Mouse (Mus musculus): ENCODE data around the gene Scml4.

Scml4 gene

DNA sequence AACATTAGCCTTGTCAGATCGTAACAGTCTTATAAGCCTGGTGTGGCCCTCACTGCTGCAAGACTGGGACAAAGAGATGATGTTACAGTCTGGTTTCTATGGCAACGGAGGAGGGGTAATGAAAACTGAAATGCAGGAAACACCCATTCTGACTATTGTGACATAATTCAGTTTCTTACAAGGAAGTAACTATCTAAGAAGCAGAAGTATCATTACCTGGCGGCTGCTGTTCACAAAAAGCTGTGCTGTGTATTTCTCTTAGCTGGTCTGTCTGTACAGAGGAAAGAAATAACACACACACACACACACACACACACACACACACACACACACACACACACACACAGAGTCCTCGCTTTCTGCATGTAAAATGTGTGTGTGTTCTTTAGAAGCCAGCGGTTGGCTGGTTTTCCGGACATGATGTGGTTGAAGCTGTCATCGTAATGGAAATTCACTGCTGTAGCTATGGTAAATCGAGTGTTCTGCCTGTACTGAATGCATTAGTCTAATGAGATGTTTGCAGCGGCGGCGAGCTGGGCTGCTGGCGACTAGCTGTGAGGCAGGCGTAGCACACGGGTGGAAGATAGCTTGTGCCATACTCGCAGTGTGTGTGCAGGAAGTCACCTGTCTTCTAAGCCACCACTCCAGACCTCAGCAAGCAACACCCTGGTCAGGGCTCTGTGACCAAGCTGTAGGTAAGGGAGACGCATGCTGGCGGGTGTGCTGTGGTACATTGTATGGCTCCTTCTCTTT is at the start of gene Scml4:
Scml4 (plus strand) TSS at position 212 of the 753 bp plus-strand sequence.
- DNase-seq: no peak

DNA sequence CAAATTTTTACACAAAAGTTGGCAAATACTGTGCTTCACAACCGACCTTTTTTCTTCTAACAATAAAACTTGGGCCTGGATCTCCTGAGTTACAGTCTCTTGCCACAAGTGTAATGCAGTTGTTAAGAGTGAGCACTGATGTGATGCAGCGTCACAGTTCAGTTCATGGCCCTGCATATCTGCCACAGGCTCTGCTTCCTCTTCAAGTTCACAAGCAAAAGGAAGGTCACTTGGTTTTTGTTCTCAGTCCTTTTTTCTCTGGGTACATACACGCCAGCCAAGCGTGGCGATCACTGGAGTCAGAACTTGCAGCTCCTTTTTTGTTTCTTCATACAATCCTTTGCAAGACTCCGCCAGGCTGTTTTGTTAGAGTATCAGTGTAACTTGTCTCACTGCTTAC is 34.2 kb upstream of the Scml4 start:
- no peak for DNase-seq

DNA sequence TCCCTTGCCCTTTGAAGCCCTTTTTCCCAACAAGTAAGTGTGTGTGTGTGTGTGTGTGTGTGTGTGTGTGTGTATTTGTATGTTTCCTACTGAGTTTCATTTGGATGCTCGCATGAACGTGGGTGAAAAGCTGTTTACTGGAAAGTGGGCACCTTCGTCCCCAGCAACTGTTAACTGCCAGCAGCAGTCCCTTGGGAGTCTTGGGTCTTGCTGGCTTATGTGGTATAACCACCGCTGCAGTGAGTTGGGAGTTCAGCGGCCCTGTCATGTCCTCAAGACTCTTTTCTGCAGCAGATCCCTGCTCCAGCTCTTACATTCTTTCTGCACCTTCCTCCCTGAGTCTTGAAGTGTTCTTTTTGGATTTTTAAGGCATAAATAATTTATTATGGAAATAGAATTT is 33.0 kb upstream of the Scml4 start:
- DNase-seq: no peak

DNA sequence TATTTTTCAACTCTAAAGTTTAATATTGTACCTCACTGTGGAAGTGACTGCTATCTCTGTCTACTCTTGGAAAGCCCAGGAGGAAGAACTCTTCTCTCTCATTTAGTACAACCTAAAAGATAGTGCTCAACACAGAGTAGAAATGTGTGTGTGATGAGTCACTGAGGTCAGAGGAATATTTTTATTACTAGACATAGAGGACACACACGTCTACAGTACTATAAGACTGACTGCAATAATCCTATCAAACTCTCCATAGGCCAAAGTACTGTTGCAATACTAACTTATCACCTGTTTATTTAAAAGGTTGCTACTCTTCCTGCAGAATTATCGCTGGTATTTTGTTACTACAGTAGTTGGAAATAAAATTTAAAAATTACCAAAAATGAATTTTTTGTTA is 30.2 kb upstream of the Scml4 start:
- DNase-seq: no peak

DNA sequence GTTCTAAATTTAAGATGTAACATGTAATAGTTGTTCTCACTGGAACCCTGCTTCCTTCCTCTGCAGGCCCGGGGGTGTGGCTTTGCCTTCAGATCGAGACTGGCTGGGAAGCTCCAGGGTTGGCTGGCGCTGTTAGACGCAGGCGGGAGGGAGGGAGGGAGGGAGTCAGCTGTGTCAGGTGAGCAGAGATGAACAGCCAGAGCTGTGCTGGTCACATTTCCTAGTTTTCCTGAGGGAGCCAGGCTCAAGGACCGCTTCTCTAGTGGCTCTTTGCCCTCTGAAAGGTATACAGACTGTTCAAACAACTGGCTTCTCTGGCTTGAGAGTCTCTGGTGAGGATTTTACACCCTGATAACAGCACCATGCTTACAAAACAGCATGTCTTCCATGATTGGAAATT is 29.8 kb upstream of the Scml4 start:
- DNase-seq: no peak

DNA sequence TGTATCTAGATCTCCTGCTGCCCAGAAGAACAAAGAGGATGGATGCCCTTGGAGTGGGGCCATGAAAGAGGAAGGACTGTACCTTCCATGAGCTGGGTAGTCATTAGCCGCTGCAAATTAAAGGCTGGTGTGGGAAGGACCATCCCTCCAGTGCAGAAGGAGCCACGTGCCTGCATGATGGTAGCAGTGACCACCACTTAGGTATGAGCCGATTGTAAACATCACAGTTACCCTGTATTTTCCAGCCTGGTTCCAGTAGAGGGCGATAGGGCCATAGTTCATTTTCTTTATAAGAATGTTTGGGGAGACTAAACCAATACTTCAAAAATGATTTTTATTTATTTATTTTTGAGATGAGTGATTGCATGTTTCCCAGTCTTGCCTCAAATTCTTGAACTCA is 27.5 kb upstream of the Scml4 start:
- DNase-seq: no peak

DNA sequence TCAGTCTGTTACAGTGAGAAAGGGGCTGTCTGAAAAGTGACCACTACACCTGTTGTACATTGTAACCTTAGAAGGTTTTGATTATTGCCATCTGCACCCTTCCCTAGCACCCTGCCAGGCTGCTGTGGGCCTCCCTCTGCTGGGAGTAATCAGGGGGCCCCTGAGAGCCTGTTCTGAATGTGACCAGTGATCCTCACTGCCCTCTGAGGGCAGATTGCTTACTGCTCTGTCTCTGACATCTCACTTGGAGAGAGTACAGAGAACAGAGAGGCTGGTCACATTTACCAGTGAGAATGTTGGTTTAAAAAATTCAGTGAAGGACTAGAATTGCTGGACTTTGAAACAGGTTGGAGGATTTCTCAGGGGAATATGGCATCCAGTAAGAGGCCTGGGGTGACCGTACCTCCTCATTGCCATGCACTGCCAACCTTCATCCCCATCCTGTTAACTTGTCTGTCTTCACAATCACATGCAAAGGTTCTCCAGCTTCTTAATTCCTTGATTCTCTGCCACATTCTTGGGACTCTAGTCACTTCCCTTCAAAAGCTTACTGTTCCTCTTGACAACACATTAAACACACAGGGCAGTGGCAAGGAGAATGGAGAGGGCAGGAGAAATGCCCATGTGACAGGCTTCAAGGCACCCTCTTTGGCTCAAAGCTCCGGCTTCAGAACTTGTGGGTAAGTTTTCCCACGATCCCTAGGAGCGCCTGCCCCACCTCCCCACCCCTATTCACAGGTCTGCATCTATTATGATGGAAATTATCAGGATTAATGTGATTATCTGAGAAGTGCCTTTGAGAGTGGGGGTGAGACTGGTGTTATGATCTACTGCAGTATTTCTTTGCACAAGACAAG is 26.1 kb upstream of the Scml4 start:
- DNase-seq: no peak

DNA sequence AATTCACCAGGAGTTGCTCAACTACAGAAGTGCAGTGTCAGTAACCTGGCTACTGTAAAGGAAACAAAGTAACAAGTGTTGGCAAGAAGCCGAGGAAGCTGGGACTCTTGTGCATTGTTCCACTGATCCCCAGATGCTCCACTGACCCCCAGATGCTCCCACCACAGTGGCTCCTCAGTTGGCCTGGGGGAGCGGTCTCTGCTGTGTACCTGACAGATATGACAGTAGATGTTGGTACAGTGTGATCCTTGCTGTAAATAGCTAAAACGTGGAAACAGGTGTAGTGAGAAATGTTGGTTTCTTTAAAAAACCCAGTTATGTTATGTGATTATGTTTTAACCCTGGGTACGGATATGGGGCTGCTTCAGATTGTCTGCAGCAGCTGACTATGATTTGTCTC is 22.1 kb upstream of the Scml4 start:
- DNase-seq: no peak

DNA sequence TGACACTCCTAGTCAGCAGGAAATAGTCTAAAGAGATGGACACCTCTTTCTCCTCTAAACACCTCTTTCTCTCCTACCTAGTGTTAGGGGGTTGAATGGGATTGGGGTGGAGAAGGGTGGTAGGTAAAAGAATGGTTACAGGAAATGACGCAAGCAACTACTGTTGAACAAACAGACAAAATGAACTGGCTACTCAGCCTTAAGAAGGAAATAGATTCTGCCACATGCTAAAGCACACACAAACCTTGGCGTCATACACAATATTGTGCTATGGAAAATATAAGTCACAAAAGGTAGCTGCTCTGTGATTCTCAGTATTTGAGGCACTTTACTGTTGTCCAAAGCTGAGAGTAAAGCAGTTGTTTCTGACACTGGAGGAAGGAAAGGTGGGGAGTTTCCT is 21.4 kb upstream of the Scml4 start:
- no peak for DNase-seq

DNA sequence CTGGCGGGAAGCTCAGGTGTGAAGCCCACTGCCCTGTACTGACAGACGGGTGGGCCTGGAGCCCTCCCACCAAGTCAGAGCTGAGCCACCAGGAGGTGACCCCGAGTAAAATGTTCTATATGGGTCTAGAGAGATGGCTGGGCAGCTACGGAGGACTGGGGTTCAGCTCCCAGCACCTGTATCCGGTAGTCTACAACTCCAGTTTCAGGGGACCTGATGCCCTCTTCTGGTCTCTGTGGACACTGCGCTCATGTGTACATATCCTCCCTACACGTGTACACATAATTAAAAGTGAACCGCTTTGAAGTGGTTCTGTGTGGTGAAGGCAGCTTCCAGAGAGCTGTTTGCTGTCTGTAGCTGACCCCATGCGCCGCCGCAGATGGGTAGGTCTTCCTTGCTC is 20.1 kb upstream of the Scml4 start:
- no peak for DNase-seq

DNA sequence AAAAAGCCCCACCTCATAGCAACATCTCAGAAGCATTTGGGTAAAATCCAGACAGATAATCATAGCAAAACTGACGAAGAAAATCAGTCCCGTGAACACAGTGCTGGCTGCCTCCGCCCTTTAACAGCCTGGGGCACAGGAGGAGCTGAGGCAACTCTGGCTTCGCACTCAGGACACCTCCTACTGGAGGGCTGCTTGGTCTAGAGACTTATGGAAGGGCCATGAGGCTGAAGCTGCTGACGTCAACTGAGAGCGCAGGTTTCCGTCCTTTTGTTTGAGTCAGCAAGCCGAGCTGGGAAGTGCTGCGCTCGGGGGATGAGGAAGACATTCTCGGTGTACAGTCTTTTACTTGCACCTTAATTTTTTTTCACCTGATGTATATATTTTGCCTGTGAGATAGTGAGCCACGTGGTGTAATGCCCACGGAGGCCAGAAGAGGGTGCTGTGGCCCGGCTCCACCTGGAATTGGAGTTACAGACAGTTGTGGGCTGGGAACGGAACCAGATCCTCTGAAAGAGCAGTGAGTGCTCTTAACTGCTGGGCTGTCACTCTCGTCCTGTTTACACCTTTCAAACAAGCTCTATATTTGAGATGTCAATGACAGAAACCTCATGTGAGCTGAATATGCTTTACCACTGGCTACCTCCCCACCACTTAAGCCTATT is 18.5 kb upstream of the Scml4 start:
- DNase-seq: no peak

DNA sequence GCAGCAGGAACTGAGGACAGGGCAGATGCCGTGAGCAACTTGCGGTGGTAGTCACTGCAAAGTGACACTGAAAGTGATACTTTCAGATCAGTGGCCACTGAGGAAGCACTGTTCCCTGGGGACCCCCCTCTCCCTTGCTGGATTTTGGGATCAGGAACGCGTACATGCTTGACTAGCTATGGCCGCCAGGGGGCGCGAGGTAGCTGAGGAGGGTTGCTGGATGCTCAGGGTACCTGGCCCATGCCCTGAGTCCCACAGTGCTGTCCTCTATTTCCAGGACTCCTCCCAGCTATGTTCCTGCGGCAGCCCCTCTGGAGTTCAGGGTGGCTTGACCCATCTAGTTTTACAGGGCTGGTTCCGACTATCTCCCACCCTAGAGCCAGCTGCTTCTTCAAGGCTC is 17.8 kb upstream of the Scml4 start:
- DNase-seq: peak; percentile 36 to 47

DNA sequence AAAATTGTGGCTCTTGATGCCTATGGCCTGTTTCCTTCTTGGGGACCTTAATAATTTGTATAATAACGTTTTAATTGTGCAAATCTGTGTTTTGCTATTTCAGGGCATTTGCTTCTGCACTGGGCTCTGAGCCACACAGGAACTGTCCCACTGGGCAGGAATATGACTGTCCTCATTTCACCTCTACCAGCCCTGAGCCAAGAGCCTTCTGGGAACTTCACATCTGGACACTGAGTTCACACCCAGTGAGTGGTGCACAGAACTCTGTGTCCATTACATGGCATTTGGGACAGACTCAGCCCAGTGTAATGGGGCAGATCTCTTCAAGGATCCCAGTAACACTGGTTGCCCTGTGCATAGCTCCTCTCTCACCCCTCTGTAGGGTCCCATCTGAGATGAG is 16.8 kb upstream of the Scml4 start:
- no peak for DNase-seq

DNA sequence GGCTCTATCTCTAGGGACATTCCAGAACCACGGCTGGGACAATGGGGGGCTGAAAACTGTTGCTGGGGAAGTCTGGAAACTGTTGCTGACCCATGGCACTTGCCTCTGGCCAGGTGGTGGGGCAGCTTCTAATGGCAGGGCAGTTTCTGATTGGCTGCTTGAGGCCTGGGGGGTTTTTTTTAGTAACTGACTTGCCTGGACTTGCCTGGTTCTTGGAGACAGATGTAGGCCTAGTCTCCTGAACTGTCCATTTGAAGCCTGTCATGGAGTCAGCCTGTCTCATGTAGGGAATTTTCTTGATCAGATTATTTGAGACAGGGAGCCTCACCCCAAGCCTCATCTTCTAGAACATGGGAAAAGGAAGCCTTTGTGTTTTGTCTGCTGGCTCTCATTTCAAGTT is 14.7 kb upstream of the Scml4 start:
- DNase-seq: no peak

DNA sequence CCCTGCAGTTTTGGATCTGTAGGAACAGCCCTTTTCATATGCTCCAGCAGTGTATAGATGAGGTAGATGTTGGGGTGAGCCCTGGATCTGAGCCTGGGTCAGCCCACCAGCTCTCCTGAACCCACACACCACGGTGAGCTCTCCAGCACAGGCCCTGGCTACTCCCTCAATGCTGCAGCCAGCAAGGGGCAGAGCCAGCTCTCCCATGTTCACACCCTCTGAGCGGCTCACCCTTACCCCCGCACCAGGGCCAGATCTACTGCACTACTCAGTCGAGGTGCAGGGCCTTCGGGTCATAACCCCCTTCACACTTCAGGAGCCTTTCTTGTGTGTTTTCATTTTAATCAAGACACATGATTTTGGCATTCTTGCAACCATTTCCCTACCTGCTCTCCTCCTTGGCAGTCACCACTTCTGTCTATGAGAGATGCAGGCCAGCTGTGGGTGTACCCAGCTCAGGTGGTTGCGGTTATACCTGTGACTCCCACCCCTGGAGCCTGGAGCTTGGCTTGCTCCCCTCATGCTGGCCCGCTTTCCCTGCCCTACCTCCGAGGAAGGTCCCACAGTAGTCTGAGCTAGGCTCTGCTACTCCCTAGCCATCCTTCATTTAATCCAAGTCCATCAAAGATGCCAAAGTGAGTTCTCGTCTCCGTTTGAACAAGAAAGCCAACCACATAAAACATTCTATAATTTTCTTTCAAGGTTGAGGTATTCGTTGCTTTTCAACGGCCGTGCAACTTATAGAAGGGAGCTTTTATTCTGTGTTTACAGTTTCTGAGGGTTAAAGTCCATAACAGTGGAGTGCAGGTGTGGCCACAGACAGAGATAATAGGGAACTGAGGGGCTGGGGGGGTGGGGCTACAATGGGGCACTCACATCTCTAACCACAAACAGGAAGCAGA is 11.7 kb upstream of the Scml4 start:
- no peak for DNase-seq

DNA sequence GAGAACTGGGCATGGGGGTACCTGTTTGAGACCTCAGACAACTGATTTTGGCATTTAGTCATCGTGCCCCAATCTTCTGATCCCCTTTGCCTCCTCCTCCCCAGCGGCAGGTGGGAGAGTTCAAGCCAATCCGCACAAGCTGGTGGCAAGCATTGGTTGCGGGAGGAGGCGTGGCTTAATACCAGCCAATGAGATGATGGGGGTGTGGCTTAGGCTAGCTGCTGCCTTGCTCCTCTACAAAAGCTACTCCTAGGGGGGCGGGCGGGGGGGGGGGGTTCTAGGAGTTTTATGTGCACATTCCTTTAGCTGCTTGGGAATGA is 11.1 kb upstream of the Scml4 start:
- DNase-seq: no peak

DNA sequence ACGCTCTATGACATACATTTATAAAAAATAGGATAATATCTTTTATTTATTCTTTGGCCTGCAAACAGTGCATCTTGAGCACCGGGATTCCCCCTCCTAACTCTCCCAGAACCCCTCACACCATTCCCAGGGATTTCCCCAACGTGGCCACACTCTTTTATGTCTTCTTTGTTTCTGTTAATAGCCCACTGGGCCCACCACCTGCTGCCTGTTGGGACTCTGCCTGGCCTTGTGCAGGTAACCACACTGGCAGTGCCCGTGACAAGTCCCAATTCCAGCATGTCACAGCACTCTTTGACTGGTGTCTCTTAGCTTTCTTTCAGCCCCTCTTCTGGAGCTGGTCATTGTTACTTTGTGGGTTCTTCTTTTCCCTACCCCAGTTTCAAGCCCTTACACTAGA is 5.3 kb upstream of the Scml4 start:
- DNase-seq: no peak

DNA sequence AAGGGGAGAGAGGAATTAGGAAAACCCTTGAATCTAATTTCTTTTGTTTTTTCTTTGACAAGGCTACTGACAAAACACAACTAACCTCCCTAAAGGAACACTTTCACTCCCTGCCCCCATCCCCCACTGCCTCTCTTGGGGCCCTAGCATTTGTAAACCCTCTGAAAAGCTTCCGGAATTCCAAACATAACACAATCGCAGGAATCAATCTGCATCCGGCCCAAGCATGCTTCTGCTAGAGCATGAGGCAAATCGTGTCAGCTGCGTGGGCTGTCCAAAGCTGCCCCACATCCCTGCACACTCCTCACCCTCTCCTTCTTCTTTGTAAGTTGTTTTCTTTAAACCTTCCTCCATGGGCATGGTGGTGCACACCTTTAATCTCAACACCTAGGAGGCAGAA is 4.9 kb upstream of the Scml4 start:
- DNase-seq: no peak

DNA sequence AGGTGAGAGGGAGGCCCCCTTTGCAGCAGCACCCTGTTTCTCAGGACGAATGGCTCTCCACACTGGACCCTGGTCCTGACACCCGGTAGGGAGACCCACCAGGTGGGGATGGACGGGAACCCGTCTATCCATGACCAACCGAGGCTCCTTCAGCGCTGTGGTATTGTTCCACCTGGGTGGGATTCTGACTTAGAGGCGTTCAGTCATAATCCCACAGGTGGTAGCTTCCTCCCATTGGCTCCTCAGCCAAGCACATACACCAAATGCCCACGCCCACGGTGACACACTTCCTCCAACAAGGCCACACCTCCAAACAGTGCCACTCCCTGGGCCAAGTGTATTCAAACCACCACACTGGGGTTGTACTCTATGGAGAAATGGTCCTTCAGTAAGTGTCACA is 3.6 kb upstream of the Scml4 start:
- DNase-seq: no peak

DNA sequence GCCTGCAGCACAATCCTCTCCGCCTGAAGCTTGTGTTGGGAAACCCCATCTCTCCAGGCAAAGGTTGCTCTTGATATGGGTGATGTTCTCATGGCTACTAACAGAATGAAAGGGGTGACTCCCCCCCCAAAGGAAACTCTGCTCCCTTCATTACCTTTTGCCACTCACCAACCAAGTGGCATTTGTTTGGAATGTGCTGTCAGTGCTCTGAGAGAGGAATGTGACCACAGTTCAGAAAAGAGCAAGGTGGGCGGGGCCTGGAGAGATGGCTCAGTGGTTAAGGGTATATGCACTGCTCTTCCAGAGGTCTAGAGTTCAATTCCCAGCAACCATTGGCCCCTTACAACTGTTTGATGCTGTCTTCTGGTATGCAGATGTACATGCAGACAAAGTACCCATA is 3.1 kb upstream of the Scml4 start:
- DNase-seq: no peak

DNA sequence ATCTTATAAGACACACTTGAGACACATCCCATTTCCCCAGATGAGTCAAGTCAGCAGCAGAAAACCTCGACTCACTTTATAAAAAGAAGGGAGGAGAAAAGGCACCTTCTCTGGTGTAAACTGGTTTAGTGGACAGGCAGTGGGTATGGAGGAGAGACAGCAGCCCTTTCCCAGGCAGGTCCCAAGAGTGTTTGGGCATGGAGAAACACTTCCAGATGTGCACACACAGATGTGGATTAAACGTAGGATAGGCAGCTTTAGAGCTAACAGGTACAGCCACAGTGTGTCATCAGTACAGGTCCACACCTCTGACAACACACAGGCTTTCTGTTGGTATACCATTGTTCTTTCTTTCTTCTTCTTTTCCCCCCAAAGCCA is 400 bp upstream of the Scml4 start:
- DNase-seq: no peak

DNA sequence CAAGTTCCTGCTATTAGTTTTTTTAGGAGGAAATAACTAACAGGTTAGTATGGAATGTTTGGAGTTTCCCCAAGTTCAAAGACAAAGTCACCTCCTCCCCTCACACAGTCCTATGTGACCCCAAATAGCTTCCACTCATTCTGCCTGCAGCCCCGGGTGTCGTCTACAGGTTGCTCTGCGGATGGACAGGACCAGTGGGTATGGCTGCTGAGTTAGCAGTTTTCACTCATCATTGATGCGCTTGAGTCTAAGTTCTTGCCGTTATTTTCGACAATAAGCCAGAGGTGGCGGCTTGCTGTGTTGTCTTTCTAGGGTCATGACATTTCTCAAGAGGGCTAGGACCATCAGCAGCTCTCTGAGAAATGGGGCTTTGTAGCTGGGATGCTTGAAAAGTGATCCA is 1.3 kb downstream of the Scml4 start:
- DNase-seq: no peak

DNA sequence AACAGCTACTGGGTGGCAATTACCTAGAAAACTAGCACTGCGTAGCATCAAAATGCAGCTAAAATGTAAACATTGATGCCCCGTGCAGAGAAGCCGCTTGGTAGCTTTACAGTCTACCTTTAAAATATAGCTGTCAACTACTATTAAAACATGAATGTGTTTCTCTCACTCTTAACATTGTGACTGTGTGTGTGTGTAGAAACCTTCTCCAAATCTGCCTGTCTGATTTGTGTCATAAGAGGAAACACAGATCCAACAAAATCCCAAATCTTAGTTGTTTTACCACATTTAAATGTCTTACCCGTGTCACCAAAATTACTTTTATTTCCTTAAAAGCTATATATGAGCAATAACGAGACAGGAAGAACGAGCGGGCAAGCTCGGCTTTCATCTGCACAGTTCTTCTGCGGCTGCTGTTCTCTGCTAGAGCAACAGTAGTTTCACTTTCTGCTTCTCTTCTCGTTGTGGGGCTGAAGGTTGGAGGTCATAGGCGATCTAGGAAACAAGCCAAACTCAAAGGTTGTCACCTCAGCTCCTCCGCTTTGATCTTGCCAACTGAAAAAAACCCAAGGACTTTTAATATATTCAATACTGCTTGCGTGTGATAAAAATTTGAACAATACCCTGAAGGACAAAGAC is 2.1 kb downstream of the Scml4 start:
- no peak for DNase-seq

Measured in cerebellum, adult 18-20 months (tissue).